Mouse (Mus musculus): Measurements from ENCODE around the gene Prph. TPM values are rescaled to one million over a fixed set of nuclear protein-coding genes. Genes with fewer than 3 reads are reported as not detected.
"Not testable (repeated sequence)": the region's sequence is repeated elsewhere in the genome, so short reads cannot be mapped to it uniquely, and the experiment has no call there.

The Prph gene
- polyA plus RNA-seq, 1 experiment, result 2.3 TPM

- 98% methylated on average over 5 of the region's 5 CpGs for WGBS
- no peak overlapping the region for H3K4me3 ChIP-seq (ENCODE audit: control insufficient read depth, insufficient read depth, low read length)
- H3K36me3 ChIP-seq (ENCODE audit: control insufficient read depth, insufficient read depth, low read length), result peaks cover 32% of the 10 kb centered on the region
- no peak for DNase-seq
- no peak for TF ChIP-seq POLR2A (IDR thresholded peaks at IDR 0.05; ENCODE audit: control insufficient read depth, extremely low read depth, insufficient read depth, low read length, poor library complexity)
- no peak for TF ChIP-seq CTCF (IDR thresholded peaks at IDR 0.05; ENCODE audit: borderline replicate concordance, control insufficient read depth, extremely low read depth, insufficient read depth, low read length, poor library complexity)
- H3K27me3 ChIP-seq (ENCODE audit: control insufficient read depth, insufficient read depth, low read length), result no peaks in the 10 kb centered on the region
- H3K4me1 ChIP-seq (replicated peaks; ENCODE audit: control insufficient read depth, insufficient read depth, low read length), result no peaks in the 10 kb centered on the region
- no peak overlapping the region for H3K27ac ChIP-seq (ENCODE audit: control insufficient read depth, insufficient read depth, low read length)
Observed at GRCm38 (mm10) chr15:99038797-99039196, 16.2 kb upstream of the Prph start.

GRCm38 (mm10) chr15:99039306-99039705 lies 15.7 kb upstream of the Prph start:
- Histone ChIP-seq H3K36me3 (ENCODE audit: control insufficient read depth, insufficient read depth, low read length) (peaks cover 32% of the 10 kb centered on the region), H3K4me3 (ENCODE audit: control insufficient read depth, insufficient read depth, low read length) (no peak overlapping the region), H3K4me1 (replicated peaks; ENCODE audit: control insufficient read depth, insufficient read depth, low read length) (no peaks in the 10 kb centered on the region), H3K27ac (ENCODE audit: control insufficient read depth, insufficient read depth, low read length) (no peak overlapping the region), H3K27me3 (ENCODE audit: control insufficient read depth, insufficient read depth, low read length) (no peaks in the 10 kb centered on the region)
- no peak for DNase-seq
- WGBS, result 89% methylated on average over 4 of the region's 4 CpGs
- TF ChIP-seq CTCF (IDR thresholded peaks at IDR 0.05; ENCODE audit: borderline replicate concordance, control insufficient read depth, extremely low read depth, insufficient read depth, low read length, poor library complexity), result no peak
- no peak for TF ChIP-seq POLR2A (IDR thresholded peaks at IDR 0.05; ENCODE audit: control insufficient read depth, extremely low read depth, insufficient read depth, low read length, poor library complexity)

- no peak overlapping the region for H3K27ac ChIP-seq (ENCODE audit: control insufficient read depth, insufficient read depth, low read length)
- H3K36me3 ChIP-seq (ENCODE audit: control insufficient read depth, insufficient read depth, low read length), result peaks cover 23% of the 10 kb centered on the region
- no peak for DNase-seq
- no peaks in the 10 kb centered on the region for H3K4me1 ChIP-seq (replicated peaks; ENCODE audit: control insufficient read depth, insufficient read depth, low read length)
- H3K27me3 ChIP-seq (ENCODE audit: control insufficient read depth, insufficient read depth, low read length), result no peaks in the 10 kb centered on the region
- TF ChIP-seq CTCF (IDR thresholded peaks at IDR 0.05; ENCODE audit: borderline replicate concordance, control insufficient read depth, extremely low read depth, insufficient read depth, low read length, poor library complexity) (no peak), POLR2A (IDR thresholded peaks at IDR 0.05; ENCODE audit: control insufficient read depth, extremely low read depth, insufficient read depth, low read length, poor library complexity) (no peak)
- WGBS, result 82% methylated on average over 26 of the region's 26 CpGs
- H3K4me3 ChIP-seq (ENCODE audit: control insufficient read depth, insufficient read depth, low read length), result no peak overlapping the region
Observed at GRCm38 (mm10) chr15:99039996-99040919, 14.7 kb upstream of the Prph start.

- no peaks in the 10 kb centered on the region for H3K4me1 ChIP-seq (replicated peaks; ENCODE audit: control insufficient read depth, insufficient read depth, low read length)
- H3K27ac ChIP-seq (ENCODE audit: control insufficient read depth, insufficient read depth, low read length), result no peak overlapping the region
- no peak overlapping the region for H3K4me3 ChIP-seq (ENCODE audit: control insufficient read depth, insufficient read depth, low read length)
- peaks cover 14% of the 10 kb centered on the region for H3K36me3 ChIP-seq (ENCODE audit: control insufficient read depth, insufficient read depth, low read length)
- WGBS, result 84% methylated on average over 21 of the region's 21 CpGs
- no peaks in the 10 kb centered on the region for H3K27me3 ChIP-seq (ENCODE audit: control insufficient read depth, insufficient read depth, low read length)
- no peak for TF ChIP-seq POLR2A (IDR thresholded peaks at IDR 0.05; ENCODE audit: control insufficient read depth, extremely low read depth, insufficient read depth, low read length, poor library complexity)
- no peak for TF ChIP-seq CTCF (IDR thresholded peaks at IDR 0.05; ENCODE audit: borderline replicate concordance, control insufficient read depth, extremely low read depth, insufficient read depth, low read length, poor library complexity)
- no peak for DNase-seq
Observed at GRCm38 (mm10) chr15:99040920-99041856, 13.8 kb upstream of the Prph start.

GRCm38 (mm10) chr15:99042334-99042733 lies 12.6 kb upstream of the Prph start:
- WGBS, result 93% methylated on average over 5 of the region's 5 CpGs
- DNase-seq, result no peak
- Histone ChIP-seq H3K4me1 (replicated peaks; ENCODE audit: control insufficient read depth, insufficient read depth, low read length) (no peaks in the 10 kb centered on the region), H3K27me3 (ENCODE audit: control insufficient read depth, insufficient read depth, low read length) (no peaks in the 10 kb centered on the region), H3K36me3 (ENCODE audit: control insufficient read depth, insufficient read depth, low read length) (peaks cover 9% of the 10 kb centered on the region), H3K4me3 (ENCODE audit: control insufficient read depth, insufficient read depth, low read length) (no peak overlapping the region), H3K27ac (ENCODE audit: control insufficient read depth, insufficient read depth, low read length) (no peak overlapping the region)
- no peak for TF ChIP-seq POLR2A (IDR thresholded peaks at IDR 0.05; ENCODE audit: control insufficient read depth, extremely low read depth, insufficient read depth, low read length, poor library complexity)
- no peak for TF ChIP-seq CTCF (IDR thresholded peaks at IDR 0.05; ENCODE audit: borderline replicate concordance, control insufficient read depth, extremely low read depth, insufficient read depth, low read length, poor library complexity)

GRCm38 (mm10) chr15:99044854-99045253 lies 10.1 kb upstream of the Prph start:
- DNase-seq, result no peak
- 87% methylated on average over 3 of the region's 3 CpGs for WGBS

GRCm38 (mm10) chr15:99045734-99046133 lies 9.2 kb upstream of the Prph start:
- not testable (repeated sequence) for DNase-seq; H3K4me3 ChIP-seq (ENCODE audit: control insufficient read depth, insufficient read depth, low read length); H3K27me3 ChIP-seq (ENCODE audit: control insufficient read depth, insufficient read depth, low read length); H3K36me3 ChIP-seq (ENCODE audit: control insufficient read depth, insufficient read depth, low read length); H3K27ac ChIP-seq (ENCODE audit: control insufficient read depth, insufficient read depth, low read length); H3K4me1 ChIP-seq (replicated peaks; ENCODE audit: control insufficient read depth, insufficient read depth, low read length)
- WGBS, result 96% methylated on average over 6 of the region's 6 CpGs

More at GRCm38 (mm10) chr15:99044854-99045253, 10.1 kb upstream of the Prph start:
- Histone ChIP-seq H3K27me3 (ENCODE audit: control insufficient read depth, insufficient read depth, low read length) (no peaks in the 10 kb centered on the region), H3K27ac (ENCODE audit: control insufficient read depth, insufficient read depth, low read length) (no peak overlapping the region), H3K4me1 (replicated peaks; ENCODE audit: control insufficient read depth, insufficient read depth, low read length) (no peaks in the 10 kb centered on the region), H3K36me3 (ENCODE audit: control insufficient read depth, insufficient read depth, low read length) (no peaks in the 10 kb centered on the region), H3K4me3 (ENCODE audit: control insufficient read depth, insufficient read depth, low read length) (no peak overlapping the region)
- TF ChIP-seq CTCF (IDR thresholded peaks at IDR 0.05; ENCODE audit: borderline replicate concordance, control insufficient read depth, extremely low read depth, insufficient read depth, low read length, poor library complexity) (no peak), POLR2A (IDR thresholded peaks at IDR 0.05; ENCODE audit: control insufficient read depth, extremely low read depth, insufficient read depth, low read length, poor library complexity) (no peak)
